Mouse (Mus musculus): ENCODE measurements around the gene Catsper1.

DNA sequence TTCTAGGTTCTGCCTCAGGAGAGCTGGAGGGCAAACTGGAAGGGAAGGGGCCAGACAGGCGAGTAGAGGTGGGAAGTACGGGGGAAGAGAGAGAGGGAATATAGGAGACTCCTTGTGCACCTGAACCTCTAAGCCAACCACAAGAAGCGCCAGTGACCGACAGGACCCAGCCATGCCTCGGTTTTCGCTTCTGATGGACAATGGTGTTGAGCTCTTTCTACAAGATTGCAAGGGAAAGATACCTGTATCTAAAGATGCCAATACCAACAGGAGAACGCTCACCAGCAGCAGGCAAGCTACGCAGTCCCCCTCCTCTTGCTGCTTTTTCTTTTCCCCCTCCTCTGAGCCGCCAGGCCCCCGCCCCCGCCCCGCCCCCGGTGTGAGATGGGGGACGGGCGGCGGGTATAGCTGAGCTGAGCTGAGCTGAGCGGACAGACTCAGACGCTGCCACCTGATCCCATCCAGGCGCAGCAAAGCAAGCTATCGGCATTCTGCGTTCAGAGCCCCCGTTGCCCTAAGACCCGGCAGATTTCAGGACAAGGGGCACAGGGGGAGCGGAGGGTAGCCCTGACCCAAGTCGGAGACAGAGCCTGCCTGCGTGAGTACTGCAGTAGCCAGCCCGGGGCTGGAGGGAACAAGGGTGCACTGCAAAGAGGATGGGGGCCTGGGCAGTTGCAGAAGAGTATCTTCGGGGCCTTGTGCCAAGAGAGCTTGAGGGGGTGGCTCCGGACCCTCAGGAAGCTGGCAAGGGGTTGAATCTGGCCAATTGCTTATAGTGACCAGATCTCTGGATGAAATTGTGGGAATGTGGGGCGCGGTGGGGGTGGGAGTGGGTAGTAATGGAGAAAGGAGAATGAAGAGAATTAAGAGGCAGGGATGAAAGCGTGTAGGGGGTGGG is 37.4 kb upstream of the Catsper1 start, which contains the start of gene Gal3st3:
- no peak for TF ChIP-seq POLR2A (IDR thresholded peaks at IDR 0.05; ENCODE audit: extremely low read depth, insufficient read depth, low read length)
- no peak for TF ChIP-seq CTCF (IDR thresholded peaks at IDR 0.05; ENCODE audit: low read depth, low read length)

Data from liver, adult 2 months (tissue).